Mouse (Mus musculus) T-helper 17 cell (primary cell): ENCODE measurements around the gene Chpf.

Source experiments
- in situ Hi-C, 2 experiments: fragments of 300-600 bp; cut with MboI, MseI; formaldehyde crosslinking; loops; 1 replicate in 1 of 2; 2 replicates in 1 of 2; pipeline ENCODE4 v1.15.1; 2025; ENCODE audit warnings: high pct_unique_total_duplicates in 2 of 2

The Chpf gene

DNA sequence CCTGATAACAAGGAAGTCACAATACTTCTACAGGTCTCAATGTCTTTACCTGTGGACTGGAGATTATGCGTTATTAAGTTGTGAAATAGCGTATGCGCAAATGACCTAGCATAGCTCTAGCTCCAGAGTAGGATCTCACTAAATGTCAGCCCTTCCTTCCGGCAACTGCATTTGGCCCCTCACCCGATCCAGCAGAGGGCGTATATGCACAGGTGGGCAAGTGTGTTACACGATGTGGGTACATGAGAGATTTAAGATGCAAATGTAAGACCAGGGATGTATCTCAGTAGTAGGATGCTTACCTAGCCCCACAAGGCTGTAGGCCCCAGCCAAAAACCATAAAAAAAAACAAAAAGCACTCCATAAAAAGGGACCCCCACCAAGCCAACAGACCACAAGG, 20.3 kb upstream of the Chpf start:
- in situ Hi-C loops: loop anchor here (10.0 to 25.0 kb wide), 2 partner anchors 445 to 1112 kb away; partner anchors contain the start of genes Ctdsp1 (in 1 of the 2) and Slc11a1 (in 1 of the 2)

DNA sequence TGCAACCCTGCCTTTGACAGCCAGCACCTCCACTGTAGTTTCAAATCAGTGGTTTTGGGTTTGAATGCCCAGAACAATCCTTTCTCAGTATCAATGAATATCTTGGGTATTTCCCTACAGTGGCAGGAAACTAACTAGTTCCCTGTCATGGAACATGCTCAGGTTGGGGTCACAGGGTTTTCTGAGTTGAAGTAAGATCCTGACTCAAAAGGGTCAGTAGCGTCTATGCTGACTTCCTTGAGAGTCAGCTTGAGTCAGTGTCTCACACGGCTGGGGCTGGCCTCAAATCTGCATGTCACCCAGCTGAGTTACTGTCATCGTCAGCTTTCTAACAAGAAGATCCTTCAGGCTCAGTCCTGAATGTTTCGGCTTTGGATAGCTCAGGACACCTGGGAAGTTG, 19.8 kb upstream of the Chpf start:
- in situ Hi-C loops: loop anchor here (10.0 to 25.0 kb wide), 2 partner anchors 444 to 1112 kb away; partner anchors contain the start of genes Ctdsp1 (in 1 of the 2) and Slc11a1 (in 1 of the 2)

DNA sequence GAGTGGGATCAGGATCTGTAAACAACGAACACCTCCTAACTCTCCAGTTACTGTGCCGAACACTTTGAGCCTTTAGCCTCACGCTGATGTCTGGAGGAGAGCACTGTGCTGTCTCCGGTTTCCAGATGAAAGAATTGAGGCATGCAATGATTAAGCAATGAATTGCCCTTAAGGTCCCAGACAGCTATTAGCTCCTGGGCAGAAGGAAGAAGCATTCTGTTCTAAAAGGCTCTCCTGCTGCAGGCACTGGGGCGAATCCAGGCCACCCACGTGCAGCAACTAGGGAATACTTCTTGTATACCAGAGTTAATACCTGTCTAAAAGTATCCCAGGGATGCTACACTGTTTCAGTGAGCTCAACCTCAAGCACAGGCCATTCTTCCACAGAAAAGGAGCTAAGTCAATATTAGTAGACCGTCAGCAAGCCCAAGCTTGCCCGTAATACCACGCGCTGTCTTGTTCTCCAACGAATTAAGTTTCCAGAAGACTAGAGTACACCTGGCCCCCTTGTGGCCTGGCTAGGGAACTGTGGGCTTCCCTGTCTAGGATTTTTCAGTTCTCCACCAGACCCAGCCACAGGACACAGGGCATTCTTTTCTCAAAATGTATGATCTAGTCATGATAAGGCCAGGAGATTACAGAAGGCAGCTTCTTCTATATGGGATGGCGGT, 15.9 kb upstream of the Chpf start:
- in situ Hi-C loops: loop anchor here (10.0 to 25.0 kb wide), 2 partner anchors 440 to 1108 kb away; partner anchors contain the start of genes Ctdsp1 (in 1 of the 2) and Slc11a1 (in 1 of the 2)

DNA sequence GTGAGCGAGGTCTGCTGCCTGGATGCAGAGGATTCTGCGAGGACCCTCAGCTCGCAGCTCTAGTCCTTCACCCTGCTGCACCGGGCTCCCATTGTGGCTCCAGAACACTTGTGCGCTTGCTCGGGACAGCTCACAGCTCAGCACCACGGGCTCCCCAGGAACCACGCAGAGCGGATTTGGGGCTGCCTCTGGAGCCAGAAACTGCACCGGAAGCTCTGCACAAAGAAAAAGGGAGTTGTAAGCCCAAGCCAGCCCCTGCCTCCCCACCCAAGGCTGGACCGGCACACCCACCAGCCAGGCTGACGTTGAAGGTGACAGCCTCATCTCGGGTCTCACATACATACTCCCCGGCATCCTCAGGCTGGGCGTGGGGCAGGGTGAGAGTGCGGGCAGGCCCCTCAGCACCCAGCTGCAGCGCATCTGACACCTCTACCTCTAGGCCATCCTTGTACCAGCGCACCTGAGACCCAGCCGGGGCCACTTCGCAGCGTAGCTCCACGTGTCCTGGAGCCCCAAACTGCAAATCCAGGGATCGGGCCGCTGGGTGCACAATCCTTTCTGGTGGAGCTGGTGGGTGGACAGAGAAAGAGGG, 13.6 kb upstream of the Chpf start:
- in situ Hi-C loops: loop anchor here (10.0 to 25.0 kb wide), 2 partner anchors 438 to 1105 kb away; partner anchors contain the start of genes Ctdsp1 (in 1 of the 2) and Slc11a1 (in 1 of the 2)

DNA sequence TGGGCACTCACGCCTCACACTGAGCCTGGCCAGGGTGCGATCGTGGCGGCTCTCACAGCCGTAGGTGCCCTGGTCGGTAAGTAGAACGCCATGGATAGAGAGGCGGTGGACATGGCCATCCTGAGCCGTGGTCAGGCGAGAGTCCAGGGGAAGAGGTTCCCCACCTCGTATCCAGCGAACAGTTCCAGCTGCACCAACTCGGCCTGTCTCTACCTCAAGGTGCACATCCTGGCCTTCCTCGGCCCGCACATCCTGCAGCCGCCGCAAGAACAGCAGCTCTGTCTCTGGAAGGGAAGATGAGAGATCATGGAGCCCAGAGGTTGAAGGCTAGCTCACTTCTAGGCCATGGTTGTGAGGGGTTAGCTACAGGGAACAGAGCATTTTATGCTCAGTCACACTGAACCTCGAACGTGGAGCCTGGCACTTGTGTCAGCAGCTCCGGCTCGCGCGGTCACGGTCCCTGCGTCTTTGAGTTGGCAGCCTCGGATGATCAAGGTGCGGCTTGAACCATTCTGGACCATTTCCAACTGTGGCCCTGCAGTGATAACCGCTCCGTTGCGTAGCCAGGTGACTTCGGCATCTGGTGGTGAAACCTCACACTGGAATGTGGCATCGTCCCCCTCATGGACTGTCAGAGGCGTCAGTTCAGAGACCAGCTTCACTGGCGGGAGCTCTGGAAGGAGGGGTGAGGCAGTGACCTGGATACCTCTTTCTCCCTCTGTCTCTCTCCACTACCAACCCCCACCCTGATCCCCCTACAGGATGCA, 11.9 kb upstream of the Chpf start:
- in situ Hi-C loops: loop anchor here (10.0 to 25.0 kb wide), 2 partner anchors 436 to 1104 kb away; partner anchors contain the start of genes Ctdsp1 (in 1 of the 2) and Slc11a1 (in 1 of the 2)

DNA sequence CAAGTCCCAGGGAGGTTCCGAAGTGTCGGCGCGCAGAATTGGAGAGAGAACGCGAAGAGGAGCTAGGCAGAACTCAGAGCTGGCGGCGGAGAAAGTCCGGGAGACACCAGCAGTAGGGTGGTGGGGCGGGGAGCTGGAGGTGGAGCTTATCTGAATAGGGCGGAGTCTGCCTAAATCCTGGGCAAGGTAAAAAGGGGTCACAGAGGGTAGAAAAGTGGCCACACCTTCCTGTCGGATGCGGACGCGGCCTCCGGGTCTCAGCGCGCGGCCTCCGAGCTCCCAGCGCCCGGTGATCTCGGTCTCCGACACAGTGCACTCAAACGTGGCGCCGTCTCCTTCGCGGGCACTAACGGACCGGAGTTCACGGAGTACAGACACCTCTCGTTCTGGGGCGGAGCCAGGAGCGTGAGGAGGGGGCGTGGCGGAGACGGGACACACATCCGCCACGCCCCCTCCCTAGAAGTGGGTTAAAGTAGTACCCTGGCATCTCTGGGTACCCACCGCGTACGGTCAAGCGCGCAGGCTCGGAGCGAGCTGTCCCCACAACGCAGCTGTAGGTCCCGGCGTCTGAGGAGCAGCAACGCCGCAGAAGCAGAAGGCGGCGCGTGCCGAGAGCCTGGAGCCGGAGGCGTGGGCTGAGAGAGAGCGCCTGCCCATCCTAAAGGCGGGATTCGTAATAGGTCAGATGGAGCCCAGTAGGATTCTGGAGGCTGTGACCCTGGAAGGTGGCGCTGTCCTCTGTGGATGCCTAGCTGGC, 8.5 kb upstream of the Chpf start:
- in situ Hi-C loops: loop anchor here in 1 of 2 experiments (25.0 kb wide), 1 partner anchor 1100 kb away; the partner anchor contains the start of genes Ctdsp1 and Slc11a1

DNA sequence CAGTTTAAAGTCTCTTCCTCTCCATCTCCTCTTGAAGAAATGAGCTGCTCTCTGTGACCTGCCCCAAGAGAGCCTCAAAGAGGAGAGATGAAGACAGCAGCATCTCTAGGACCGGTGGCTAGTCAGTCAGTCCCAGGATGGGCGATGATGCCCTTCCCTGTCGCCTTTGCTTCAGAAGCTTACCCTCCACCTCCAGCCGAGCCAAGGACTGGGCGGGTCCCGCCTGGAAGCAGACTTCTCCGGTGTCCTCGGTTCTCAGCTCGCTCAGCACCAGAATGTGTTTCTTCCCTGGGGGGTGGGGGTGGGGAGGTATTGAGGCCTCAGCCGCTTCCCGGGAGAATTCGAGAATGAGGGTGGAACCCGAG, 7.9 kb upstream of the Chpf start:
- in situ Hi-C loops: loop anchor here in 1 of 2 experiments (25.0 kb wide), 1 partner anchor 1100 kb away; the partner anchor contains the start of genes Ctdsp1 and Slc11a1

DNA sequence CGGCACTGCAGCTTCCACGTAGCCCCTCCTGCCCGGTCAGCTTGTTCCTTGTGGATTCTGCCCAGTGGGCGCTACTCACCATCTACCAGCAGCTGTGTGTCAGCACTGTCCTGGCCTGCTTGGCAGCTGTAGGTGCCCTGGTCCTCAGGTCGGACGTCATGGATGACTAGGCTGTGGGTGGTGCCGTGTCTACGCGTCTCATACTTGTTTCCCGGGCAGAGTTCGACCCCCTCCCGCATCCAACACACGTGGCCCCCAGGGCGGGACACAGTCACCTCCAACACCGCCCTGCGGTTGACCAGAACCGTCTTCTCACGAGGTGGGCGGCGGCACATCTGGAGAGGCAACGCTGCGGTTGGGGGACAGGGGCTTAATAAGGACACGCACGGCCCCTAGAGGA, 7.5 kb upstream of the Chpf start:
- in situ Hi-C loops: loop anchor here in 1 of 2 experiments (25.0 kb wide), 1 partner anchor 1099 kb away; the partner anchor contains the start of genes Ctdsp1 and Slc11a1

DNA sequence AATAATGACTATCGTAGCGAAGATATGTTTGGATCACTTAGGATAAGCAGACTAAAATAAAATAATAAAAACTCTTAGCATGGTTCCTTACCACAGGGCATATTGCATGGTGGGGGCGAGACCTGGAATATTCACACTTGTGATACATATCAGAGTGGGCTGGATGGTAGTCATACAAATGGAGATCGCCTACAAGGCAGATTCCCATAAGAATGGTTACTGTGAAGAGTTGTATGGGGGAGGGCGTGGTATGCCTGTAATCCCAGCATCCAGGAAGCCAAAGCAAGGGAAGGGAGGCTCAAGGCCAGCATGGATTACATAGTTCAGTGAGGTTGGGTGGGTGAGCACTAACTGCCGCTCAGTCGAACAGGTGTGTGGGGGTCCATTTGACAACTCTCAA, 1.6 kb upstream of the Chpf start:
- in situ Hi-C loops: loop anchor here in 1 of 2 experiments (25.0 kb wide), 1 partner anchor 1093 kb away; the partner anchor contains the start of genes Ctdsp1 and Slc11a1

DNA sequence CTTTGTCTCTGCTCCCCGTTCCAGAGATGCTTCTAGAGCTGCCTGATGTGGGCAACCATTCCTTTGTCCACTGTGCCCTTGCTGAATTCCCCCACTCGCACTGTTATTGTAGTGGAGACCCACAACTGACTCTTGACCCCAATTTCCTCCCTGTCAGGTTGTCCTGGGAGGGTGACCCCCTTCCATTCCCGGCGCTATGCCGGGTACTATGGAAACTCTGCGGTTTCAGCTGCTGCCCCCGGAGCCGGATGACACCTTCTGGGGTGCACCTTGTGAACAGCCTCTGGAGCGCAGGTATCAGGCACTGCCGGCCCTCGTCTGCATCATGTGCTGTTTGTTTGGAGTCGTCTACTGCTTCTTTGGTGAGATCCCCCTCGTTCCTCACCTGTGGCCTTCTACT, 929 bp upstream of the Chpf start:
- in situ Hi-C loops: loop anchor here in 1 of 2 experiments (25.0 kb wide), 1 partner anchor 1093 kb away; the partner anchor contains the start of genes Ctdsp1 and Slc11a1

DNA sequence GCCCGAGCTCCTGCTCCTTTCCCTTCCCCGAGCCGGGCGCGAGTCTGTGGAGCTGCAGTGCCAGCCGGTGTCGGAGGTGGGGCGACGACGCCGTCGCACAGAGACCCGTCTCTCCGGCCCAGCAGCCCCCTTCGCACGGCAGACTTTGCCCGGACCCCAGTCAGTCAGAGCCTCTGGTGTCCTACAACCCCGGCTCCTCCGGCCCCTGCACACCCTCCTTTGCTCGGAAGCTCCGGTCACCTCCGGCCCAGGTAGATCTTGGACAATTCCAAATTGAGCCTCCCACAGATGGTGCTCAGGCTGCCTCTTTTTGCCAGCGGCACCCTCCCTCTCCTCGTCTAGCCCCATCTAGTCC, 505 bp upstream of the Chpf start:
- in situ Hi-C loops: loop anchor here (5.0 to 25.0 kb wide), 2 partner anchors 83 to 1092 kb away; partner anchors contain the start of genes Ctdsp1 (in 1 of the 2) and Slc11a1 (in 1 of the 2)

DNA sequence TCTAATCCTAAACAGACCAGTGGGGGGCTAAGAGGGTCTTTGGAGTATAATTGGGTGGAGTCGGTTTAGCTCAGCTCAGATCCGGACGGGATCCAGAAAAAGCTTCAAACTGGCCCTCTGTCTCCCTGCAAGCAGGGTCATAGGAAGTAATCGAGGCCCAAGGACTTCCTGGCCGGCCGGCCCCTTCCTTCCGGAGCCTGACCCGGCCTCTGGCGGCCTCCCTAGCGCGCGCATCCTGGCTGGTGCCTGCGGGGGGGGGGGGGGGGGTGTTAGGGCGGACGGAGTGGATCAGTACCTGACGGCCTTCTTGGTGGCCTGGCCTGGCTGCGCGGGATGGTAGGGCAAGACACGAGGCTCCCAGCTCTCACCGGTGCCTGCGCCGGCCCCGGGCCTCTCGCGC, 610 bp downstream of the Chpf start:
- in situ Hi-C loops: loop anchor here (5.0 to 25.0 kb wide), 2 partner anchors 84 to 1091 kb away; partner anchors contain the start of genes Ctdsp1 (in 1 of the 2) and Slc11a1 (in 1 of the 2)

DNA sequence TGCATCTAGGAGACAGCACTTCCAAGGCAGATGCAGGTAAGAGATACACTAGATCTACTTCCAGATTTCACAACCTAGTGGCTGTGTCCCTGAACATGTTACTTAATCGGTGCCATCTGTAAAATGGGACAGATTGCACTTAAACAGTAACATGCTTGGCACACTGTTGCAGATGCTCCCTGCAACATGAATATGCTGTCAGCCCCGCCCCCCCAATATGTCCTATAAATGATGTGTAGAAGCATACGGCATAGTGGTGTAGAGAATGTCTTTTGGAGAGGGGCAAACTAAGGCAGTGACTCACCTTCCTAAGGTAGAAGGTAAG, 1.2 kb downstream of the Chpf start:
- in situ Hi-C loops: loop anchor here (5.0 to 25.0 kb wide), 2 partner anchors 84 to 1091 kb away; partner anchors contain the start of genes Ctdsp1 (in 1 of the 2) and Slc11a1 (in 1 of the 2)

DNA sequence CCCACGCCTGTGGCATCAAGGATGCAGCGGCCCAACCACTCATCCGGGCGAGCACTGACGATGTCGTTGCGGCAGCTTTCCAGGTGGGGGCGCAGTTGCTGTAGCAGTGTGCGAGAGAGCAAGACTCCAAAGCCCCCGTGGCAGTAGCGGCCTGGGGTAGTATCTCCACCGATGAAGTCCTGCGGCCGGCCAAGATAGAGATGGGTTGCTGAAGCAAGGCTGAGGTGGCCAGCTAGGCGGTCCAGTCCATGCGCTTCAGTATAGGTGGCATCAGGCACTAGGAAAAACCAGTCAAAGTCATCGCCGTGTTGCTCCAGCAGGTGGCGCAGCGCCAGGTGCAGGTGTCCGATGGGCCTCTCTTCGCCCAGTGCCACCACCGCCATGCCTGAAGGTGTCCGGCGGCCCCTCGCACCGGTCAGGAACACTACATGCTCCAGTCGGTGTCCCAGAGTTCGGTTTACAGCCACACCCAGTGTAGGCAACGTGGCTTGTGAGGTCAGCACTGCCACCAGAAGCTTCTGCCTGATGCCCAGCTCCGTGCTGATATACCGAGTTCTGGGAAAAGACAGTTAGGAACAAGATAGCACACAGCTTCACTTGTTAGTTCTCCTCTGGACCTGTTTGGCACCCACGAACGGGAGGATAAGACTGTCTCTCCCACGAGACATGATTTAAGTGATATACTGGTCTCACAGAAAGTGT, 1.7 kb downstream of the Chpf start:
- in situ Hi-C loops: loop anchor here (5.0 to 25.0 kb wide), 2 partner anchors 85 to 1090 kb away; partner anchors contain the start of genes Ctdsp1 (in 1 of the 2) and Slc11a1 (in 1 of the 2)

DNA sequence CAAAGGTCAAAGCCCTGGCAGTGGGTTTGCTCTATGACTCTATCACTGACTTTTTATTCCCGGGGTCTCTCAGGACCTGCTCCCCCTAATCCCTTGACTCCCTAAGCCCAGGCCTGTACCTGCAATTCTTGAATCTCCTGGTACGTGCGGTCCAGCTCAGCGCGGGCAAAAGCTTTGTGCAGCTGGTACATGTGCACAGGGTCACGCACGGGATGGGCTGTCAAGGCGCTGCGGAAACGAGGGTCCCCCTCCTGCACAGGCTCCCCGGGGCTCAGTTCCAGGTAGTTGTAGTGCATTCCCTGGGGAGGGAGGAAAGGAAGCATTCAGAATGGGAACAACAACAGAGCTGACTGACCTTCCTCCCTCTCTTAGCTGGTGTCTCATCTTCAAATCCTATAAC, 2.7 kb downstream of the Chpf start:
- in situ Hi-C loops: loop anchor here (5.0 to 25.0 kb wide), 2 partner anchors 86 to 1089 kb away; partner anchors contain the start of genes Ctdsp1 (in 1 of the 2) and Slc11a1 (in 1 of the 2)

DNA sequence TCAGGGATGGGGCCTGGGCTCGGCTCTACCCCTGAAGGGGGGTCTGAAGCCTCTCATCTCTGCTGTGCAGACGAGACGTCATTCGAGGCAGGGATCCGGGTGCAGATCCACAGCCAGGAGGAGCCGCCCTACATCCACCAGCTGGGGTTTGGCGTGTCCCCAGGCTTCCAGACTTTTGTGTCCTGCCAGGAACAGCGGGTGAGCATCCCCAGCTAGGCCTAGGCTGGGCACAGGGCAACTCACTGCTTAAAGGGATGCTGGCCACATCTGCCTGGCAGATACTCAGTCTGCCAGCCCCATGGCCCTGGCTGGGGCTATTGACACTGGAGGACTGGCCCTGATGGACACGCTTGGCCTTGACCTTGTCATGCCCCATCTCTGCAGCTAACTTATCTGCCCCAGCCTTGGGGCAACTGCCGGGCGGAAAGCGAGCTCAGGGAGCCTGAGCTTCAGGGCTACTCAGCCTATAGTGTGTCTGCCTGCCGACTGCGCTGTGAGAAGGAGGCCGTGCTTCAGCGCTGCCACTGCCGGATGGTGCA, 9.8 kb downstream of the Chpf start:
- in situ Hi-C loops: loop anchor here (5.0 to 10.0 kb wide), 4 partner anchors 122 to 827 kb away; partner anchors contain the start of gene Nhej1 (in 1 of the 2)

DNA sequence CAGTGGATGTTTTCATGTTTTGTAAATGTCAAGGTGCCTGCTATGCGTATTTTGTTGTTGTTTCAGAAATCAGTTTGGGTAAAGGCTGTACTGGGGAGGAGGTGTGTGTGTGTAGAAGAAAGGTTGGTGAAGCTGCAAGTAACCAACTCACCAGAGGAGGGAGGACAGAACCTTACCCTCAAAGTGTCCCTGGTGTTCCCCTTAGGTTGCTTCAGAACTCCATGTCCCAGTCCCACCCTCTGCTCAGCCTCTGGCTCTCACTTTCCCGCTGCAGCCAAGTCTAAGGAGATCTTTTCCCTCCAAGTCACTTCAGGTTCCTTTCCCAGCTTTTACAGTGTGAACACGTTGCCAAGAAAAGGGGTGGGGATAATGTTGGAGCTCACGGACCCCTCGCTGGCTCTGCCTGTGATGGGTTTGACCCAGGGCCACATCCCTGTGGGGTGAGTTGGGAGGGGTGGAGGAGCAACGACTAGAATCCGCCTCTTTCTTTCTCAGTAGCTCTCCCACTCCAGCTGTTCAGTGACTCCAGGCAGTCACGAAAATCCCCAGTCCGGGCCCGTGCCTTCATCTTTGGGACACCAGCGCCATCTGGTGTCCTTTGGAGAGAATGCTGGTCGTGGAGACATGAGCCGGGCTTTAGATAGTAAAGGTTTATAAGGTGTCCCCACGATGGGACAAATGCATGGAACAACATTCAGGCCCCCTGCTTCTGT, 11.7 kb downstream of the Chpf start:
- in situ Hi-C loops: loop anchor here (5.0 to 10.0 kb wide), 4 partner anchors 120 to 825 kb away; partner anchors contain the start of gene Nhej1 (in 1 of the 2)

DNA sequence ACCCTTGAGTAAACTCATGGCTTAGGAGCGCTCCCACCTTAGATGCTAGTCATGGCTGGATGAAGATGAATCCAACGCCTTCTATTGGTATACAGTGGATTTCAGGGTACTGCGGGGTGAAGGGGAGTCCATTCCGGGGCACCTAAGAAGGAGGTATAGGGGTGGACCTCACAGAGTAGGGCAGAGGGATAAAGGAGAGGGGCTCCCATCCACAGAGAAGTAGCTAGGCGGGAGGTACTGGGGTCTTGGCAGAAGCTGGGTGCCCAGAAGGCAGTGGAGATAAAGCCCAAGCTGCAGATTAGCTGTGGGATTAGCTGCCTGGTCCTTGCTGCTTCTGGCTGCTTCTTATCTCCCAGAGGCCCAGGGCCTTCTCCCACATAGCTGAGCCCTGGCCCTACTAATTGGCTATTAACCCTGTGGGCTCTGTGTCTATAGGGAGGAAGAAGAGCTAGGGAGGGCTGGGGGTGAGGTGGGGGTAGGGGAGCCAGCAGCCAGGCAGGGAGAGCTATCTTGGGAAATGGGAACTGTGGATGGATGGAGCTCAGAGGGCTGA, 15.4 kb downstream of the Chpf start:
- in situ Hi-C loops: loop anchor here (5.0 to 10.0 kb wide), 3 partner anchors 61 to 409 kb away; partner anchors contain the start of gene Nhej1 (in 1 of the 2)
